Mouse (Mus musculus) liver, adult 2 months (tissue): ENCODE measurements at regions not wholly inside any gene's neighbourhood (a gene's known extent, or its start where the extent isn't known, plus 50 kb on each side); places are given as distances from the start of the nearest gene placed in this dataset.
A peak's percentile ranks its signal among the peaks of the same experiment; 100 is the strongest.

ENCODE experiments used
- DNase-seq: peaks from one replicate; pipeline ENCODE4 v3.0.0-alpha.2; 2011; ENCODE audit warnings: low read depth, low spot score; ENCODE audit errors: extremely low read depth
- H3K27ac ChIP-seq: fragments of 200-500 bp; replicated peaks from 2 replicates; pipeline ENCODE4 v1.5.1; 2012; ENCODE audit warnings: low read depth, mild to moderate bottlenecking, control low read depth, inconsistent platforms, low read length; ENCODE audit not compliant: insufficient read depth
- H3K27me3 ChIP-seq: fragments of 200-500 bp; 2 replicates; pipeline ENCODE4 v1.6.1; 2012; ENCODE audit warnings: mild to moderate bottlenecking, moderate library complexity, low read length, inconsistent platforms; ENCODE audit not compliant: control insufficient read depth, insufficient read depth
- H3K36me3 ChIP-seq: fragments of 200-500 bp; 2 replicates; pipeline ENCODE4 v1.6.1; 2012; ENCODE audit warnings: low read length, inconsistent platforms; ENCODE audit not compliant: control insufficient read depth, insufficient read depth
- H3K4me1 ChIP-seq: fragments of 200-500 bp; 2 replicates; pipeline ENCODE4 v1.6.1; 2011; ENCODE audit warnings: low read length; ENCODE audit not compliant: control insufficient read depth, insufficient read depth
- H3K4me3 ChIP-seq: fragments of 200-500 bp; 2 replicates; pipeline ENCODE4 v1.5.1; 2011; ENCODE audit warnings: low read depth, mild to moderate bottlenecking, control low read depth, low read length, moderate library complexity; ENCODE audit not compliant: insufficient read depth
- H3K79me2 ChIP-seq: fragments of 200-500 bp; 2 replicates; pipeline ENCODE4 v1.6.1; 2012; ENCODE audit warnings: inconsistent platforms, mild to moderate bottlenecking, low read length, moderate library complexity; ENCODE audit not compliant: control insufficient read depth, insufficient read depth
- H3K9ac ChIP-seq: fragments of 200-500 bp; 2 replicates; pipeline ENCODE4 v1.6.1; 2012; ENCODE audit warnings: low read depth, mild to moderate bottlenecking, control low read depth, inconsistent platforms, low read length
- CTCF ChIP-seq: fragments of 200-500 bp; IDR thresholded peaks from 2 replicates; pipeline ENCODE4 v1.5.1; 2011; ENCODE audit warnings: low read depth, low read length, control low read depth
- POLR2A ChIP-seq: fragments of 200-500 bp; IDR thresholded peaks from 2 replicates; pipeline ENCODE4 v1.6.1; 2011; ENCODE audit warnings: low read length, control low read depth; ENCODE audit not compliant: insufficient read depth; ENCODE audit errors: extremely low read depth
- WGBS: fragments of 180-500 bp; shearing (Covaris S2); methylation state at CpG from one replicate; pipeline ENCODE4 v1.1.7; 2018; 5-methylcytosine and 5-hydroxymethylcytosine counted together

DNA sequence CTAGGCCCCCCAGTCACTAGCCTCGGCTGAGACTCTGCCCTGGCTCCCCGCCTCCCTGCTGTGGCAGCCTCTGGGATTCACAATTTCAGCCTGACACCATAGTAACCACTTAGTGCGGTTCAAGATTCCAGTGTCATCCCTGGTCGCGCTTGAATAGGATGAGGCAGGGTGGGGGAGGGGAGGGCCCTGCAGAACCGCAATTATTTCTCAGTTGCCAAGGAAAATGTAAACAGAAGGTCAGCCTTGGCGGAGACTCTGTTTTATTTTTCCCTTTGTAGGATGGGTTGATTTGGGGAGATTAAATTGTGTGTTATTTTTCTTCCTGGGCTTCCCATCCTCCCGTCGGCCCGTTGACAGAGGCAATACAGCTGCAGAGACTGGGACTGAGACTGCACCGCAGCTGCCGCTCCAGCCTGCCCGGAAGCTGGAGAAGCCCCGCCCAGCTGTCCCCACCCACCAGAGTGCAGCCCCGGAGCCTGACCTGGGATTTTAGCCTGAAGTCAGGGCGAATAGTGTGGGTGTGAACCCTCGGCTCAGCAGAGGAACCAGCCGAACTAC is 106.6 kb downstream of the Tpra1 start:
- Histone ChIP-seq H3K4me3 (no peak overlapping the region), H3K36me3 (no peaks in the 10 kb centered on the region), H3K4me1 (no peaks in the 10 kb centered on the region), H3K79me2 (no peaks in the 10 kb centered on the region), H3K27ac (no peak overlapping the region), H3K27me3 (no peaks in the 10 kb centered on the region; the same call in 1 of the 2 replicates), H3K9ac (no peak overlapping the region)
- no peak for TF ChIP-seq POLR2A
- TF ChIP-seq CTCF, result no peak
- WGBS, result 3% methylated on average over 18 of the region's 18 CpGs
- DNase-seq, result no peak

DNA sequence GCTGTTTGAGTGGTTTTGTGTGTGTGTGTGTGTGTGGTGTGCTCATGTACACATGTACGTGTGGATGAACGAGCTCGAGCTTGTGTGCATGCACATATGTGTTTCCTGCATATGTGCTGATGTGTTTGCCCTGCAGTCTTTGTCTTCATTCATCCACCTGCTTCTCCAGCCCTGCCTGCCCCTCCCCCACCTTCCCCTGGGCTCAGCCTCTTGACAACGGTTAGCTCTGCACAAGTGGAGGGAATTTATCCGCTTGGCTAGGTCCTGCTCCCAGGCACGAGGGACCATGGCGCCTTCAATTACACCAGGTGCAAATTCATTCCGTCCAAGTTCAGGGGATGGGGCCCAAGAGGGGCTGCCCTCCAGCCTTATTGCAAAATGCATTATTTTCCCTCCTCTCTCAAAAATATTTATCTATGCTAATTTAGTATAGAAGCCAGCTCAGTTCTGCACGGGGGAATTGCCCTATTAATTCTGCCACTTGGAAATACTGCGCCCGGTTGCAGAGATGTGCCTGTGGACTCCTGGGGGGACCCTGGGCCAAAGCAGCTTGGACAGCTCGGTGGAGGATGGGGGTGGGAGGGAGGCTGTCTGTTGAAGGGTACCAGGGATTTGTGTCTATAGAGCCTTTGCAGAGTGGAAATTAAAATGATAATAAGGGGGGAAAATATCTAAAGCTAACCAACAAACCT is 111.1 kb downstream of the Tpra1 start:
- no peak overlapping the region for H3K9ac ChIP-seq
- H3K4me3 ChIP-seq, result no peak overlapping the region
- no peak for DNase-seq
- no peak overlapping the region for H3K27ac ChIP-seq
- WGBS, result 58% methylated on average over 12 of the region's 12 CpGs
- no peaks in the 10 kb centered on the region for H3K79me2 ChIP-seq
- TF ChIP-seq POLR2A, result no peak
- no peak for TF ChIP-seq CTCF
- H3K36me3 ChIP-seq, result no peaks in the 10 kb centered on the region
- no peaks in the 10 kb centered on the region; the same call in 1 of the 2 replicates for H3K27me3 ChIP-seq
- H3K4me1 ChIP-seq, result no peaks in the 10 kb centered on the region

DNA sequence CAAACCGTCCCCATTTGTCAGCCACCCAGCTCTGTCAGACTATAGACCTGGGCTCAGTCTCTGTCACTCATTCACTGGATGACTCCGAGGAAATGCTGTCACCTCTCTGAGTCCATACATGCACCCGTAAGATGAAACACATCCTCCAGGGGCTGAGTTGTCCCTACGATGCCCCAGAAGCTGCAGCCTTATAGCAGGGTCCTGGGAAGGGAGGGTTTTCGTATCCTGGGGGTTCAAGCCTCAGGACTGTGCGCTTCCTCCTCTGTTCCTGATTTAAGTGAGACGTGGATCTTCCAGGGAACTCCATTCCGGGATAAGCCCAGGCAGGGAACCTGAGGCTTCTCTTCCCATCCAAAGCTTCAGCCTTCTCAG is 111.6 kb downstream of the Tpra1 start:
- TF ChIP-seq POLR2A (no peak), CTCF (no peak)
- Histone ChIP-seq H3K27ac (no peak overlapping the region), H3K9ac (no peak overlapping the region), H3K27me3 (no peaks in the 10 kb centered on the region), H3K4me3 (no peak overlapping the region), H3K79me2 (no peaks in the 10 kb centered on the region), H3K4me1 (no peaks in the 10 kb centered on the region), H3K36me3 (no peaks in the 10 kb centered on the region)
- no peak for DNase-seq
- 65% methylated on average over 8 of the region's 8 CpGs for WGBS

DNA sequence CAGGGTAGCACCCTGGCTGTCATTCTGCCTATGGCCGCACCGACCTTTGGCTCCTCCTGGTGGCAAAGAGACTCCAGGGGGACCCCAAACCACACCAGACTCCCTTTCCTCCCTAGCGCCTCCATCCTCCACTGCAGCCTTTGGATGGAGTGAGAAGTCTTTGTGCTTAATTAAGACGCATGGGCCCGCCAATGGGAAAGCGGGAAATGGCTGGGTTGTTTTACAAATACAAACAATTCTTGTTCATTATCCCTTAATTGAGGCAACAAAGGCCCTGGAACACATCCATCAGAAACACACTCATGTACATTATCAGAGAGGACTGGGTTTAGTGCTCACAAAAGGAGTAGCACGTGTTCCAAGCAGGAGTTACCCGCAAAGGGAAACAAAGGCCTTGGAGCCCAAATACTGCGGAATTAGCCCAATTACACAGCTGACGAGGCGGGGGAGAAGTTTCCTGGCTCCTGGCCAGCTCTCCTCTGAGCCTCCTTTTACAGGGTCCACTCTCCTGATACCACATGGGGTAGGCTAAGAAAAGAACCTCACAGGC is 122.1 kb downstream of the Tpra1 start:
- TF ChIP-seq CTCF (0 out of 2 replicates have a peak, but pooled peaks have one; percentile 16), POLR2A (no peak)
- Histone ChIP-seq H3K27ac (no peak overlapping the region), H3K36me3 (no peaks in the 10 kb centered on the region), H3K9ac (no peak overlapping the region), H3K4me3 (no peak overlapping the region), H3K4me1 (no peaks in the 10 kb centered on the region), H3K27me3 (no peaks in the 10 kb centered on the region; the same call in 1 of the 2 replicates), H3K79me2 (no peaks in the 10 kb centered on the region)
- no peak for DNase-seq
- whole genome bisulfite sequencing, result 50% methylated on average over 11 of the region's 11 CpGs

DNA sequence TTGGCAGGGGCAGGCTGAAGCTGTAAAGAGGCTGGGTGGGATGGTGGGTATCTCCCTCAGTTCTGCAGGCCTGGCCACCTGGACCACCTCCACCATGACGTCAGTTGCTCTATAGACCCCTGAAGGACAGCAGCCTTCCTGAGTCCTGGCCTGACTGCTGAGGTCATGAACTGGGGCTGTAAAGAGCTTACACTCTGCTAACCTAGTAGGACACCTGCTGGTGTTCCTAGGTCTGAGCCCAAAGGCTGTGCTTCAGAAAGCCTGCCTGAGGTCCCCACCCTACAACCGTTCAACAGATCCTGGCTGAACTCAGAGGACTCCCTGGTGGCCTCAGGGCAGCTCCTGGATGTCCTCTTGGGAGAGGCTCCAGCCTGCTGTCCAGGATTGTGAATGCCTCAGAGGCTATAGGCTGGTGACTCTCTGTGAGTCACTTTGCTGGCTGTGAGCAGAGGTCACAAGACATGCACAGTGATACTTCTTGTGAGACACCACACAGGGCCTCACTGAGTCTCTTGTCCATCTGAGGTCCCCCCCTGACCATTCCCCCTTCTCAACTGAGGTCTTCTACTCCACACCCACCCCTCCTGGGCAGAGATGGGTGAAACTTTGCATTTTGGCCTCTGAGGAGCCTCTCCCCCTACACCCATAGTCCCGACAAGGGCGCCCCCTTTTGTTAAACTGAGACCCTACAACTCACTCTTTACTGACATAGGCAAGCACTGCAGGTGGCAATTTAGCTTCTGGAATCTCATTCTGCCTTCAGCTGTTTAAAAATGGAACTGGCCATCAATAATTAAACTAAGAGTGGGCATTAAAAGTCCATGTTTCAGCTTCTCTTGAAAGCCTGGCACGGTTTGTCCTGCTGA is 131.6 kb downstream of the Tpra1 start:
- H3K27ac ChIP-seq, result no peak overlapping the region
- no peak overlapping the region for H3K9ac ChIP-seq
- WGBS, result 40% methylated on average over 5 of the region's 5 CpGs
- no peaks in the 10 kb centered on the region for H3K4me1 ChIP-seq
- H3K4me3 ChIP-seq, result no peak overlapping the region
- H3K79me2 ChIP-seq, result no peaks in the 10 kb centered on the region
- no peak for TF ChIP-seq POLR2A
- TF ChIP-seq CTCF, result no peak
- no peaks in the 10 kb centered on the region for H3K27me3 ChIP-seq
- DNase-seq, result no peak
- no peaks in the 10 kb centered on the region for H3K36me3 ChIP-seq
